Mouse (Mus musculus) layer of hippocampus, adult 6 months (tissue): ENCODE measurements around the gene Ypel5. TPM values are rescaled to one million over a fixed set of nuclear protein-coding genes. Genes with fewer than 3 reads are reported as not detected.

Experiments used
- long read RNA-seq, 2 experiments: library from polyadenylated mRNA; unstranded; transcript quantifications; one replicate each; pipeline ENCODE4 v2.0.0; 2019 to 2020
- polyA plus RNA-seq: library from polyadenylated mRNA; unstranded; fragments of <200 nt; fragmentation: Nextera tagmentation; gene quantifications from 2 replicates; pipeline ENCODE4 v1.2.3, GENCODE M21; 2021

Gene Ypel5
- polyA plus RNA-seq: 104 and 109 TPM in 2 replicates
- long read RNA-seq, experiment 1, transcript Ypel5-202 (3 exons, 2,419 nt): minor isoform, 25 of 130 reads
- long read RNA-seq, experiment 1, transcript Ypel5-201 (3 exons, 3,120 nt): major isoform, 65 of 130 reads
- long read RNA-seq, experiment 1, transcript Ypel5-205 (3 exons, 704 nt): minor isoform, 14 of 130 reads
- long read RNA-seq, experiment 1, partial matches to known transcripts: 3 of 130 reads
- long read RNA-seq, experiment 1, other reads (novel, unspliced or antisense): 23 of 130 reads
- long read RNA-seq, experiment 2, transcript Ypel5-201 (3 exons, 3,120 nt): major isoform, 298 of 455 reads
- long read RNA-seq, experiment 2, transcript Ypel5-202 (3 exons, 2,419 nt): minor isoform, 64 of 455 reads
- long read RNA-seq, experiment 2, transcript Ypel5-205 (3 exons, 704 nt): minor isoform, 69 of 455 reads
- long read RNA-seq, experiment 2, partial matches to known transcripts: 7 of 455 reads
- long read RNA-seq, experiment 2, other reads (novel, unspliced or antisense): 17 of 455 reads

DNA sequence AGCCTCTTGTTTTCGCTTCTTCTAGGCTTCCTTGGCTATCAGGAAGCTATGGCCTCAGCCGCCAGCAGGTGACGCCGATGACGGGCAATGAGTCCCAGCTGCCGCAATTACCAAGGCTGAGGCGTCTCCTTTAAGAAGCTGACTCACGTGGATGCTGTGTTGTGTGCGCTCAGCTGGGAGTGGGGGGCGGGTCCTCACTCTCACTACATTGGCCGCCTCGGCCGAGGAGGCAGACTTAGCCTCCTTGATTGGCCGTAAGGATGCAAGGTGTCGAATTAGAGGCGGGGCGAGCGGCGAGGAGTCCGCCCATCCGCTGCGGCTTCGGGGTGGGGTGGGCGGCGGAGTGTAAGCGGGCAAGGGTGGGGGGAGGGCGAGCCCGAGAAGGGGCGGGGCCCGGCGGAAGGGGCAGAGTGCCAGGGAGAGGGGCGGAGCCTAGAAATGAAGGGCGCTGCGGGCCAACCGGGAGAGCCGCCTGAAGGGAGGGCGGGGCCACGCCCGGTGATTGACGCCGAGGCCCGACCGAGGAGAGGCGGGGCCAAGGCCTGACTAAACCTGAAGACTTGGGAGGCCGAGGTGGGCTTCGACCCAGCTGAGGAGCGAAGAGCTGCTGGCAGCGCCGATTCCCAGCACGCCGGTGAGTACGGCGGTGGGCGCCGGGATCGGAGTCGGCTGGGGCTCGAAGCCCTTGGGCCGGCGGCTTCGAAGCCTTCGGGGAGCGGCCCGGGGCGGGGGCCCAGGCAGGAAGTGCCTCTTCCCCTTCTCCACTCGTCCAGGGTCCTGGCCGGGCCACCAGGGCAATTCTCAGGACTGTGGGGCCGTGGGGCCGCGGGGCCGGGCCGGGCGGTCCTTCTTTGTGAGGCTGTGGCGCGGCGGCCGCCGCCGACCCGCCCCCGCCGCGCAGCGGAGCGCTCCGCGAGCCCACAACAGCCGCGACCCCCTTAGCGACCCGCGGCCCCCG, at the start of gene Ypel5:
Gene Ypel5 (plus strand): TSS at position 296 of the 958 bp plus-strand sequence.

Other genes with a start within 250 kb of the Ypel5 start
- gene Alk, start 231.8 kb upstream of the Ypel5 start, polyA plus RNA-seq: 0.38 and 0.44 TPM in 2 replicates
- gene Lbh, start 81.9 kb downstream of the Ypel5 start, polyA plus RNA-seq: 5.6 and 7.7 TPM in 2 replicates